Mouse (Mus musculus) thymus, adult 18-20 months (tissue): ENCODE results near the gene Col4a3.

ENCODE experiments used
- DNase-seq, 2 experiments: peaks; one replicate each; pipeline ENCODE4 v3.0.0; 2022; ENCODE audit warnings: mixed read lengths in 2 of 2

Col4a3 gene

GRCm38 (mm10) chr1:82586713-82587399 lies at the start of gene Col4a3, which contains the start of gene Col4a4:
TSS of gene Col4a3 (plus strand) at chr1:82586921.
TSS of gene Col4a4 (minus strand) at chr1:82586849.
- no peak for DNase-seq

- DNase-seq, result no peak
Measured at GRCm38 (mm10) chr1:82537848-82538247, 48.9 kb upstream of the Col4a3 start.

DNA sequence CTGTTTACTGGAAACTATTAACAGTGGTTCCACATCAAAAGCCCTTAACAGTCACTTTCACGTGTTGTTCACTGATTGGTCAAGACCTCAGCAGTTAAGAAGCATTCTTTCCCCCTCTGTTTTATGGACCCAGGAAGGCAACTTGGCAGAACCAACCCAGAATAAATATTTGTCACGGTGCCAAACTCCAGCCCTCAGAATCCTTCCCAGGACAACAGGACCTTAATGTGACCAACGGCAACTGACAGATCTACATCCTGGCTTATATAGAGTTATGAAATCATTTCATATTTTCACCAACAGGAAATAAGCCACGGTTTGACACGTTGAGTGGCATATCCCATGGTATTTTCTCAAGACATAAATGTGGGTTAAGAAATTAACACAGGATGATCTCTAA lies 46.7 kb upstream of the Col4a3 start:
- DNase-seq, result no peak

GRCm38 (mm10) chr1:82543934-82544333 lies 42.8 kb upstream of the Col4a3 start:
- no peak for DNase-seq

DNA sequence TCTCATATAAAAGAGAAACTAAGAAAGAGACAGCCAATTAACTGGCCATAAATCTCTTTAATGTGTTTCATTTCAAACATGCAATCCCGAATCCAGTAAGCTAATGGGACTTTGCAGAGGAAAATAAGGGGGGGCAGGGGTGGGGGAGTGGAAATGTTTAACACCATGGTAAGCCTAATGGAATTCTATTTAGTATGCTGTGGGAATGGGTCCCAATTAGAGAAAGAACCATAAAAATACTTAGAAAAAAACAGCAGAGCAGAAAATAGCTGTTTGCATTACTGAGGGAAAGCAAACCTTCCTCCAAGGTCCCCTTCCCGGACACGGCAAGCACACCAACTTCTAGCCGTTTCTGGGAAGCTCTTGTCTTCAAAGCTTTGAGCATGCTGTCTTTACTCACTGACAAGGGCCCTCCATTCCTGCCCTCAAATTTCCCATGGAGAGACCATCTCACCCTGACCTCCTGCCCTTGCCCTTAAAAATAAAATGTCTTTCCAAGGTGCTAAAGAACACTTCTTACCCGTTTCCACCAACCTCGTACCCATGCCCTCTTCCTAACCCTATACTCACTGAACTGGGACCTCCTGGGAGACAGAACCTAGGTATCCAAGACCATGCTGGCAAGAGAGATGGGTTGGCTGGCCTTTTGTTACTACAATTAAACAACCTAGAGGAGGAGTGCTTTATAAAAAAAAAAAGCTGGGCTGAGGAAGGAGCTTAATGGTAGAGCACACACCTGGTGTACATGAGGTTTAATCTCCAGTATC lies 42.1 kb upstream of the Col4a3 start:
- no peak for DNase-seq

DNA sequence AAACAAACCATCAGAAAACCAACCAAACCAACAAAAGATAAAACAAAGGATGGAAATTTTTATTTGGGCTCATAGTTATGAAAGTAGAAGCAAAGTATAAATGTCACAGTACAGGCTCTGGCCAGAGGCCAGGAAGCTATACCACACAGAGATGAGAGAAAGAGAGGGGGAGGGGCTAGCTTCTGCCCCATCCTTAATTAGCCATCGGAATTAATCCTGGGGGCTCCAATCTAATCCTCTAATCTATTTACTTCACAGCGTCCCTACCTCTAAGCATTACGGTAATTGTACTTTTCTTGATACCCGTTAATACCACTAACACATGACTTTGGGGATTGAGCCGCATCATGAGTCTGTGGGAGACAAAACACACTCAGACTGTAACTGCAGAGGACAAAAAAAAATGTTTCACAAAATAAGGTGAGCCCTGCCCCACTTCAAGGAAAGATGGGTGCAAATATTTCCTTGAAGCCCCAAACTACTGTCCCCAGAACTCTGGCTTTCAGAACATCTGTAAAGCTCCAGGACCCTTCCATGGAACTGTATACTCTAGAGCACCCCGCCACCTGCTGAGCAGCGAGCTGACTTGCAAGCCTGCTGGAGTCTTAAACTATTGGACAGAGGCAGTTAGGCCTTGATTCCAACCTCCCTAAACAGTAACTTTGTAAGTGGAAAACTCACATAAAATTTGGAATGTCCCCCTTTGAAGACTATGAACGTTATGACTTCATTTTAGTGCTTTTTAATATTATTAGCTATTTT lies 41.3 kb upstream of the Col4a3 start:
- no peak for DNase-seq

GRCm38 (mm10) chr1:82554443-82554850 lies 32.3 kb upstream of the Col4a3 start:
- DNase-seq, result no peak

DNA sequence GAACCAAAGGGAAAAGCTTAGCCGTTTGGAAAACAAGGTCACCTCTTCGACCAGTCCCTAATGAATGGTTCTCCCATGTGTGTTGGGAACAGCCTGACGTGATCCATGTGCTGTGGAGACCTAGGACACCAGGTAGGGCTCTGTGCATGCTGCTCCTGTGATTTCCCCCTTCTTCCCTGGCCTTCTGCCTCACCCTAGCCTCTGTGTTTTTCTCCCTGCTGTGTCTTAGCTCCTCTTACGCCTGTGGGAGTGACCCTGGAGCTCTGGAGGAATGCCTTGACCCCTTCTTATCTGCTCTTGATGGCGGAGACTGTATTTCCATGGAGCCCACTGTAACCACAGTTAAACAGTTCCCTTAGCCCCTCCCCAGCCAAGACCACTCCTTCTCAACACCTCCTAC lies 31.8 kb upstream of the Col4a3 start:
- no peak for DNase-seq

DNA sequence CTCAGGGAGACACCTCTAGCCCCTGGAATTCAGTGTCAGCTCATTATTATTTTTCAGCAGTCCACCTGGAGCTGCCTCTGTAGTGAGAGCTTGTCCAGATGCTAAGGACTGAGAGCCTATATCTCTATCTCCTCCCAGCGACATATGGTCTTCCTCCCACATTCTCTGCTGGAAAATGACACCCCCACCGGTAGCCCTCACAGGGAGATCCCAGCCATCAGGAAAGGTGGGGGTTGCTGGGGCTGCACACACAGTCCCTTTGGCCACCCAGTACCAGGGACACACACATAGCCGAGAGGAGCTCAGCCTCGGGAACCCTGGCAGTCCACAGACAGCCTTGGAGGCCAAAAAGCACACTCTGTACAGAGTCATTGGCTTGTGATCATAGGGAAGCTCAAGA lies 26.5 kb upstream of the Col4a3 start:
- no peak for DNase-seq

GRCm38 (mm10) chr1:82569405-82569804 lies 17.3 kb upstream of the Col4a3 start:
- DNase-seq, result no peak

- DNase-seq, result no peak
Measured at GRCm38 (mm10) chr1:82571758-82572157, 15.0 kb upstream of the Col4a3 start.

DNA sequence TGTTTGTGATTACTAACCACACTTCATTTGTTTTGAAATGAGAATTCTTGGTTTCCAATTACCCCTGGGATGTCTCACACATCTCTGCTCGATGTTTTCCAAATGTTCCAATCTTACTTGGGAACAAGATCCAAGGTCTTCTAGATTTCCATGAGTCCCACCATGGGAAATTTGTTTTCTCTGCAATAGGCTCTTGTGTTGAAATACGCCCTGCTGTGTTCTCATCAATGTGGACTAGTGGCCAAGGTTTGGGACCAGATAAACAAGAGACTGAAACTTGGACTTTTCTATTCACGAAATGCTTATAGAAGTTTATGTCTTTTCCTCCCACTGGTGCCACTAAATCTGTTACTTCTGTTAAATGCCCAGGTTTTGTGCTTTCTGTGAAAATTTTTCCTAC lies 11.0 kb upstream of the Col4a3 start:
- DNase-seq, result no peak

GRCm38 (mm10) chr1:82576182-82576581 lies 10.5 kb upstream of the Col4a3 start:
- DNase-seq, result no peak

DNA sequence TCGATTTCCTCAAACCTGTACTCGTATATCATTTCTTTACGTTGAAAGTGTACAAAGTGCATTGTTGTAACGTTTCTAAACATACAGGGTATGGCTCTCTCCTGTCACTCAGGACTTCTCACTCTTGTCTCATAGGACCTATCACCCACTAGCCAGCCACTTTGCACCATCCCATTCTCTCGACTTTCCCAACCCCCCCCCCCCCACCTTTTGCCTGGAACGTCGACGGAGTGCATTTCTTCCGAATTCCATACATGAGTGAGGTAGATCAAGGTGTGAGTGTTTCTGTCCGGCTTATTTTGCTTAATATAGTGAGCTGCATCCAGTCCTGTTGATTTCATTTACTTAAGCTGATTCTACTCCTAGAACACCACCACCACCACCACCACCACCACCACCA lies 9.4 kb upstream of the Col4a3 start:
- DNase-seq, result no peak

GRCm38 (mm10) chr1:82577915-82578314 lies 8.8 kb upstream of the Col4a3 start:
- no peak for DNase-seq

- no peak for DNase-seq
Measured at GRCm38 (mm10) chr1:82578320-82578719, 8.4 kb upstream of the Col4a3 start.

DNA sequence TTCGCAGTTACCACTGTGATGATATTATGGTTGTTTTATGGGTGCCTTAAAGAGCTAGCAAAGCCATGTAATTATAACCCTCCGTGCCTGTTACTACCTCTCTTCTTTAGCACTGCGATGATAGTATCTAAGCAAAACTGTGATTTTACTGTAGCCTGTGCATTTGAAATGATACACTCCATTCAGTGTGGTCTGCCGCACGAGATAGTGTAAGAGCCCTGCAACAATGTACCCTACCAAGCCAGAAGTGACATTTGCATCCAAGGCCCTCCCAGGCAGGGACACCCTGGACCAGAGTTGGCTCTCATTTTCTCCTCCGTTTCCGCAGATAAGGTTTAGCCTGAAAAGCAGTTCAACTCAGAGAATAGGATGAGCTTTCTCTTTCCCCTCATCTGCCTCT lies 740 bp upstream of the Col4a3 start:
- DNase-seq, result no peak

DNA sequence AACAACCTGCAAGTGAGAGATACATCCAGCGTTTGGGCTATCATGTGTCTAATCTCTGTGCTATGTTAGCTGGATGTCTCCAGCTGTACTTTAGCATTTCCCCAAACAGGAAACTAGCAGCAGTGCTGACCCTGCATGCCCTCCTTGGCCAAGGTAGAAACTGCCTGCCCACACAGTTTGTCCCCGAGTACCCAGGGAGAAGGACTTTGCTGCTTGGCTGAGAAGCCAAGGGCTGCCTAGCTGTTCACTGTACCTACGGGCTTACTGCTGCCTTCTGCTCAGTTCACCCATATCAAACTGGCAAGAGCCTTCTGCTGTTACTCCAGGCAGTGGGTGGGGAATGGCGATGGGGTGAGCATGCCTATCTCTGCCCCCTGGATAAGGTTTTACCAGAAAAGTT lies 3.5 kb downstream of the Col4a3 start:
- no peak for DNase-seq

- DNase-seq, result no peak
Measured at GRCm38 (mm10) chr1:82596864-82597596, 10.3 kb downstream of the Col4a3 start.

GRCm38 (mm10) chr1:82603198-82603950 lies 16.7 kb downstream of the Col4a3 start:
- DNase-seq, result no peak

DNA sequence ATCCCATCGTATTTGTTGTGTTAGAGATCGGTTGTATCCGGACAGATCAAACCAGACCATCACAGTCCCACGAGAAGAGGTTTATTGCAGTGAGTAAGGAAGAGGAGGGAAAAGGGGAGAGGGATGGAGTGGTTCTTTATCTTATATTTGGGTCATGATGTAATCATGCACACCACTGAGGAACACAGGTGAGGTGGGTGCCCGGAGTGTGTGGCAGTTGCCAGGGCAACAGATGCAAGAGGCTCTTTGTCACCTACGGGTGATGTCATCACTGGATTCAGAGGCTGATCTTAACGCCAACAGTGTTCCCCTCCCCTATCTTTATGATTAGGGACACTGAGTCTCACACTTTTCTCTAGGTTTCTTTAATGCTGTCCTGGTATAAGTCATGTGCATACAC lies 18.6 kb downstream of the Col4a3 start:
- no peak for DNase-seq

- no peak for DNase-seq
Measured at GRCm38 (mm10) chr1:82605856-82606255, 19.1 kb downstream of the Col4a3 start.
